Mouse (Mus musculus): Measurements from ENCODE around the gene Neurl1a. TPM values are rescaled to one million over a fixed set of nuclear protein-coding genes. Genes with fewer than 3 reads are reported as not detected.

Gene Neurl1a
- total and polyA plus RNA-seq, 3 experiments, result 0.03 TPM; not detected in 2

DNA sequence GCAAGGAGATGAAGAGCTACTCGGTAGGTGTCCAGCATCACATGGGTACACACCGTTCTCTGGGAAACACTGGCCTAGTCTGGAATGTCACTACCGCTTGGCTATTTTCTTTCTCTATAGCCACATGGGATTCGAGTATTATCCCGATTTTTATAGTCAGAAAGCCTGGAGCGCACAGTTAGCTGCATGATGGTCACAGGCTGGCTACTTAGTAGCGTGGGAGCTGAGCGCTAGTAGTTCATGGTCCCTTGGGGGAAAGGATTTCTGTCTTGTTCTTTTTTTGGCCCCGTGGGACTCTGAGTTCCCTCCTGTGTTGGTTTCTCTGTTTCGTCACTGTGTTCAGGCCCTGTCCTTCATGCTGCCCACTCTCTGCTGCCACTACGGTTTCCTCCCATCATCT is 119.5 kb downstream of the Neurl1a start:
- Histone ChIP-seq H3K36me3 (ENCODE audit: control insufficient read depth in 1 of 2, insufficient read depth in 2 of 2, low read length in 2 of 2) (no peaks in the 10 kb centered on the region; a peak in 1 of 4 replicates), H3K27me3 (ENCODE audit: control insufficient read depth in 1 of 2, insufficient read depth in 2 of 2, low read length in 2 of 2) (no peaks in the 10 kb centered on the region), H3K27ac (ENCODE audit: control insufficient read depth, low read depth, low read length) (no peak overlapping the region), H3K79me2 (ENCODE audit: control insufficient read depth, insufficient read depth, low read length, poor library complexity) (no peaks in the 10 kb centered on the region), H3K9me3 (replicated peaks; ENCODE audit: insufficient read depth, low read length) (no peaks in the 10 kb centered on the region), H3K4me3 (ENCODE audit: control insufficient read depth in 1 of 2, insufficient read depth in 1 of 2, low read depth in 2 of 2, low read length in 2 of 2) (no peak overlapping the region), H3K9ac (ENCODE audit: control insufficient read depth, low read depth, low read length, poor library complexity, severe bottlenecking) (no peak overlapping the region), H3K4me1 (ENCODE audit: control insufficient read depth in 1 of 2, insufficient read depth in 2 of 2, low read length in 2 of 2) (no peaks in the 10 kb centered on the region)
- no peak for DNase-seq (ENCODE audit: low read depth, low spot score)
- TF ChIP-seq ZC3H11A (IDR thresholded peaks at IDR 0.05; ENCODE audit: low read depth, low read length) (no peak), MYC (IDR thresholded peaks at IDR 0.05; ENCODE audit: low read depth, low read length) (no peak), GABPA (IDR thresholded peaks at IDR 0.05; ENCODE audit: low read depth, low read length) (no peak)

- DNase-seq (ENCODE audit: low read depth, low spot score), result no peak
- Histone ChIP-seq H3K4me3 (ENCODE audit: control insufficient read depth in 1 of 2, insufficient read depth in 1 of 2, low read depth in 2 of 2, low read length in 2 of 2) (no peak overlapping the region), H3K79me2 (ENCODE audit: control insufficient read depth, insufficient read depth, low read length, poor library complexity) (no peaks in the 10 kb centered on the region), H3K36me3 (ENCODE audit: control insufficient read depth in 1 of 2, insufficient read depth in 2 of 2, low read length in 2 of 2) (no peaks in the 10 kb centered on the region; a peak in 1 of 4 replicates), H3K27ac (ENCODE audit: control insufficient read depth, low read depth, low read length) (no peak overlapping the region), H3K9me3 (replicated peaks; ENCODE audit: insufficient read depth, low read length) (no peaks in the 10 kb centered on the region), H3K9ac (ENCODE audit: control insufficient read depth, low read depth, low read length, poor library complexity, severe bottlenecking) (no peak overlapping the region), H3K27me3 (ENCODE audit: control insufficient read depth in 1 of 2, insufficient read depth in 2 of 2, low read length in 2 of 2) (no peaks in the 10 kb centered on the region), H3K4me1 (ENCODE audit: control insufficient read depth in 1 of 2, insufficient read depth in 2 of 2, low read length in 2 of 2) (no peaks in the 10 kb centered on the region)
- TF ChIP-seq USF1 (IDR thresholded peaks at IDR 0.05; ENCODE audit: low read depth, low read length), result no peak
- no peak for TF ChIP-seq GATA1 (IDR thresholded peaks at IDR 0.05; ENCODE audit: low read depth, low read length)
- TF ChIP-seq CHD2 (IDR thresholded peaks at IDR 0.05; ENCODE audit: low read length), result no peak
- no peak for TF ChIP-seq MAFK (IDR thresholded peaks at IDR 0.05; ENCODE audit: borderline replicate concordance, low read depth, low read length)
- TF ChIP-seq ZNF384 (IDR thresholded peaks at IDR 0.05; ENCODE audit: low read depth, low read length), result no peak
- TF ChIP-seq TBP (IDR thresholded peaks at IDR 0.05; ENCODE audit: low read depth, low read length), result no peak
- TF ChIP-seq UBTF (IDR thresholded peaks at IDR 0.05; ENCODE audit: borderline replicate concordance, insufficient read depth, low read depth, low read length), result no peak
- TF ChIP-seq ZKSCAN1 (IDR thresholded peaks at IDR 0.05; ENCODE audit: low read depth, low read length), result no peak
- TF ChIP-seq MAZ (IDR thresholded peaks at IDR 0.05; ENCODE audit: low read depth, low read length), result no peak
- TF ChIP-seq SMC3 (IDR thresholded peaks at IDR 0.05; ENCODE audit: low read depth, low read length), result no peak
- TF ChIP-seq ZC3H11A (IDR thresholded peaks at IDR 0.05; ENCODE audit: low read depth, low read length), result no peak
- TF ChIP-seq ZMIZ1 (IDR thresholded peaks at IDR 0.05; ENCODE audit: low read depth, low read length), result no peak
- no peak for TF ChIP-seq MEF2A (IDR thresholded peaks at IDR 0.05; ENCODE audit: extremely low read depth, insufficient replicate concordance, low read depth, low read length, poor library complexity, severe bottlenecking)
- no peak for TF ChIP-seq POLR2AphosphoS5 (IDR thresholded peaks at IDR 0.05; ENCODE audit: borderline replicate concordance, low read depth, low read length)
- no peak for TF ChIP-seq MYC (IDR thresholded peaks at IDR 0.05; ENCODE audit: low read depth, low read length)
- no peak for TF ChIP-seq CTCF (IDR thresholded peaks at IDR 0.05 in 2 of 3, conservative IDR thresholded peaks at IDR 0.05 in 1 of 3; ENCODE audit: control insufficient read depth in 1 of 3, insufficient read depth in 1 of 3, low read depth in 2 of 3, low read length in 3 of 3, poor library complexity in 1 of 3, severe bottlenecking in 1 of 3)
- no peak for TF ChIP-seq JUND (IDR thresholded peaks at IDR 0.05; ENCODE audit: low read depth, low read length)
- no peak for TF ChIP-seq GABPA (IDR thresholded peaks at IDR 0.05; ENCODE audit: low read depth, low read length)
- TF ChIP-seq SIN3A (IDR thresholded peaks at IDR 0.05; ENCODE audit: low read length), result no peak
- TF ChIP-seq CHD1 (IDR thresholded peaks at IDR 0.05; ENCODE audit: low read depth, low read length), result no peak
These were observed 122.9 kb downstream of the Neurl1a start for GRCm38 (mm10) chr19:47301303-47302190.

Data from MEL (cell line).